Mouse (Mus musculus) forelimb bud, embryonic 11.5 days (tissue): ENCODE results near the gene Napb.

Source experiments
- DNase-seq: peaks from one replicate; pipeline ENCODE4 v3.0.0-alpha.2; 2012; ENCODE audit warnings: low read depth, low spot score

Gene Napb

DNA sequence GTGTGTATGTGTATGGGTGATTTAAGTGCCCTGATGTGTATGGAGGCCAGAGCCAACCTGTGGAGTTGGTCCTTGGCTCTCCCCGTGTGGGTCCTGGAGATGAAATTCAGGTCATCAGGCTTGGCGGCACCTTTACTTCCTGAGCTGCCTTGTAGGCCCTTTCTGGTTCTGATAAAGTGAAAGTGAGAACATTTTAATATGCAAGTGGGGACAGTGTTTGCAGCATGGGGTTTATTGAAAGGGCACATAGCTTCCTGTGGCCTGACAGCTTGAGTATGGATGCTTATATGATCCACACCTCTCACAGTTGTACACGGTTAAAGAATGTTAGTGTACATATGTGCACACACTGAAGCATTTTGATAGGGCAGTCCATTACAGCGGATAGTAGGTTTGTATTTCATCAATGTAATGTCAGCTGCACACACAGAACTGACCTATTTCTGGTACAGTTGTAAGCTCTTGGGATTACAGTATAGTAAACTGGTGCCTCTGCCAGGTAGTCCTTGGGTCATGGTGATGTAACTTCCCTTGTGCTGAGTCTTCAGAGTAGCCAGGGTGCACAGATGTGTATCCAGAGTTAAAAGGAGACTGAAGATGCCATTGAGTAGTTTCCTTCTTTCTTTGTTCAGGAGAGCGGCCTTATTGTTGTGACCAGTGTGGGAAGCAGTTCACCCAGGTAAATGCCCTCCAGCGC is 42.7 kb downstream of the Napb start:
- no peak for DNase-seq

DNA sequence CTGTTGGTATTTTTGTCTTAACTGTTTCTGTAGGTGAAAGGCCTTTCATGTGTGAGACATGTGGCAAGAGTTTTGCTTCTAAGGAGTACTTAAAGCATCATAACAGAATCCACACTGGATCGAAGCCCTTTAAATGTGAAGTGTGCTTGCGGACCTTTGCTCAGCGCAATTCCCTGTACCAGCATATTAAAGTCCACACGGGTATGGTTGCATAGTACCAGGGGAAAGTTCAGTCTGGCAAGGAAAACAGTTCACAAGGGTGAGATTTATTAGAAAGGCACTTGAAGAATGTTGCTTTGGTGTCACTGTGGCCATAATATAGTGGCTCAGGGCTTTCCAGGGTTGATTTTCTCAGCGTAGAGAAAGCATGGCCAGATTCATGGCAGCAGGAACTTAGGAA is 44.3 kb downstream of the Napb start:
- DNase-seq: no peak

DNA sequence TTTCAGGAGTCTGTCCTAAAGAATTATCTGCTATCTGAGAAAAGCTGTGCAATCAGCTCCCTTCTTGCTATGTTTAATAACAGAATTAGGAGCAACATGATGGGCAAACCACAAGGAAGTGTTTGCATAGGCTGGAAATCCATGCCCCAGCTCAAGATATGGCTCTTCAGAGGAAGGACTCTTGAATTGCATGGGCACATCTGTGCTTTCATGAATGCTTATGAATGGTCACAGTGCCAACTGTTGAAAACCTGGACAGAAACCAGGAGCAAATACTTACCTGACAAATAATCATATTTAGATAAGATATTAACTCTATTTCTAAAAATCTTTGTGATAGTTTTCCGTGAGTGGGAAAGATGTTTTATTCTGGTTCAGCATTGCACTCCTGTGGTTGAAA is 45.4 kb downstream of the Napb start:
- no peak for DNase-seq

DNA sequence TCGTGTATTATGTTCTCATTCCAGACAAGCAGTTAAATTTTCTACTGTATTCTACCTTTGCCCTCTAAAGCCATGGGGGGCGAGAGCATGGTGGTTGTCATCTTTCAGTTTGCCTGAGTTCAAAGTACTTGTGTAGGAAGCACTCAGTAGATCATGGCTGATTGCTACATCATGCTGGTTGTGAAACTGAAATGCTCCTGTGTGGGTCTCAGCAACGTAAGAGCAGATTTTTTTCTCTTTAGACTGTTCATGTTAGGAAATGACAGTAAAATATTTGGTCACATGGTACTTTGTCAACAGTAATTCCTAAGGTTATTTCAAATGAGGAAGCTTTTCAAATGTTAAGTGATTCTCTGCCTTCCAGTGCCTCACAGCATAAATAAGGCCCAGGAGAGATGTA is 46.6 kb downstream of the Napb start:
- no peak for DNase-seq

DNA sequence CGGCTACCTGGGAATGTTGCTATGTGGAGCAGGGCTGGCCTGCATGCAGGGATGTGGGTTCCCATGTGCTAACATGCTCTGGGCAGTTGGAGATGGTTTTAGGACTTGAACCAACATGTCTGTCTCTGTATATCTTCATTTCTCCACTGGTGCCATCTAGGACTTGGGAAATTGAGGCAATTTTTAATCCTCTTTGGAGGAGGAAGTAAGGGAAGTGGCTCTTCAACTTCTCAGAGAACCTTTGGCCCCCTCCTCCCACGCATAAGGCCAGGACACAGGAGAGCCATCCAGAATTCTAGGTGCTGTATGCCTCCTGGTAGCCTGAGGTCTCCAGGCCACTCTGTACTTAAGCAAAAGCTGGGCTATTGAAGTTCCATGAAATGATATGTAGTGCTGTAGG is 47.3 kb downstream of the Napb start:
- DNase-seq: no peak

DNA sequence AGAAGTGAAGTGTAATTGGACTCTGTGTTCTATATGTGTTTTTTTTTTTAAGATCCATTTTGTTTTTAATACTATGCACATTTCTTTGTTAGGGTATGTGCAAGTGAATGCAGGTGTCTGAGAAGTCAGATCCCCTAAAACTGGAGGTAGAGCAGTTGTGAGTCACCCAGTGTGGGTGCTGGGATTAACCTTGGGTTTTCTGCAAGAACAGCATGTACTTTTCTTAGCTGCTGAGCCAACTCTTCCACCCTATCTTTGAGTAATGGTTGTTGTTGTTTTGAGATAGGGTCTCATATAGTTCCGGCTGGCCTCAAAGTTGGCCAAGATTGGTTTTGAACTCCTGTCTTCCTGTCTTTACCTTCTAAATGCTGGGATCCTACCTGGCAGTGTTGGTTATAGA is 49.2 kb downstream of the Napb start:
- DNase-seq: no peak

DNA sequence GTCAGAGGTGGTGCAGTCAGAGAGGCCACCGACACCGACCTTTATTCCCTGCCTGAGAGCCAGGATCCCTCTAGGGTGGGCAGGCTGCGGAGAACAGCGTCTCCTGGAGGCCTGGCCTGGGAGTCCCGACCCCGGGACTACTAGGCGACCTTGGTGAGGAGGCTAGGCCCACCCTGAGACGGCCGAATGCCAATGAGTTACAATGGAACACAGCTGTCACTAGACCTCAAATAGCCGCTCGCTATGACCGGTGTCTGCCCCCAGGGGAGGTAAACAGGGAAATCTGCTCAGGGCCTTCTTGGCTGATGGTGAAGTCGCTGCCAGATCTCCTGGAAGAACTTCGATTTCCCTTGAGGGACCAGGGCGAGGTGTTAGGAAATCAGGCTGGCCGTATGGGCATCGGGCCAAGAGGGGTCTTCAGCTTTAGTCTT is 50.8 kb downstream of the Napb start:
- peak; percentile 45 for DNase-seq

DNA sequence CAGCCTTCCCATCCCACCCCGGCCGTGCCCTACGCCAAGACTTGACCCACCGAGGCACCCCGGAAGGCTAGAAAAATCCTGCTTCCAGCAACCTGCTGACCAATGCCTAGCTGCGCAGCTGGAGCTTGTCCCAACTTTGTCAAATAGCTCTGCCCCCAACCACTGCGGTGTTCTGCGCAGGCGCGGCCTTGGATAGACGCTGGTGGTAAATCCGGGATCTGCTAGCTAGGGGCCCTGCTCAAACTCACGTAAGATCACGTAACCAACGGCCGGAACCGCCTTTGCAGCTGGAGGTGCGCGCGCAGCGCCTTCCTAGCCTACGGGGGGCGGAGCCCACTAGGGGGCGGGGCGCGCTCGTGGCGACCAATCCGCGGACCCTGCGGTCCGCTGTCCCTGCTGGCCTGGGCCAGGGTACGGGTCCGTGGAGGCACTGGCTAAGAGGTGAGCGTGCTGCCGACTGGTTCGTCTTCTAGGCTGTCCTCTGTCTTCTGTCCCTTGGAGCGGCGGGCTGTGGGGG is 51.4 kb downstream of the Napb start, which contains the start of gene Gzf1:
Gene Gzf1 (plus strand): TSS at position 249 of the 517 bp plus-strand sequence.
- peak; percentile 99 for DNase-seq

DNA sequence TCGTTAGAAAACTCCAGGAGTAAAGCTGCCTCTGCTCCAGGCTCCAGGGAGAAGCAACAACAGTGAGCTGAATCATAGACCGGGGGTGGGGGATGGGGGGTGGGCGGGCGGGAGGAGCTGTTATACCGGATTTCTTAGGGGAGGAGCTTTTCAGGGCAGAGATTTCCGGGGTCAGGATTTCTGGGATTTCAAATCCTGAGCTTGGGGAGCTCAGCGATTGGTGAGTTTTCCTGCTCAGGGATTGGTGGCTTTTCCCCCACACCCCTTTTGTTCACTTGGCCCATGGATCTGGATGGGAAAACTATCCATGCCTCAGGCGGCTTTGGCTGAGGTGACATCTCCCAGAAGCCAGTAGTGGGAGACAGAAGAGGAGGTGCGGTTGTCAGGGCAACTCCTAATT is 52.9 kb downstream of the Napb start:
- DNase-seq: peak; percentile 81

DNA sequence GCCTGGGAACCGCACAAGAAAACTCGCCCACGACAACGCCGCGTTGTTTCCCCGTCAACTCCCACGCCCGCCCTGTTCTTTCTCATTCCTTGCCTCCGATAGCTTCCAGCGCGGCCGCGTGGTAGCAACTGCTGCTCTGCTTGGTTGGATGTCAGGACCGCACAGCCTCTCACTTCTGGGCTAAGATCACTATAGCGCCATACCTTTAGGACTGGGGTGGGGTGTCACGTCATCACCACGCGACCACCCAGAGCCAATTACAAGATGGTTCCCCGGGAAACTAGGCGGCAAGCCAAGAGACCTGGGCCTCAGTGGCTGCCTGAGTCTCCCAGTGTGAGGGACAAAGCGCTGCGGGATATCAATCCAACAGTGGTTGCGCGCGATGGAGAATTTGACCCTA is 54.5 kb downstream of the Napb start:
- DNase-seq: peak; percentile 84

DNA sequence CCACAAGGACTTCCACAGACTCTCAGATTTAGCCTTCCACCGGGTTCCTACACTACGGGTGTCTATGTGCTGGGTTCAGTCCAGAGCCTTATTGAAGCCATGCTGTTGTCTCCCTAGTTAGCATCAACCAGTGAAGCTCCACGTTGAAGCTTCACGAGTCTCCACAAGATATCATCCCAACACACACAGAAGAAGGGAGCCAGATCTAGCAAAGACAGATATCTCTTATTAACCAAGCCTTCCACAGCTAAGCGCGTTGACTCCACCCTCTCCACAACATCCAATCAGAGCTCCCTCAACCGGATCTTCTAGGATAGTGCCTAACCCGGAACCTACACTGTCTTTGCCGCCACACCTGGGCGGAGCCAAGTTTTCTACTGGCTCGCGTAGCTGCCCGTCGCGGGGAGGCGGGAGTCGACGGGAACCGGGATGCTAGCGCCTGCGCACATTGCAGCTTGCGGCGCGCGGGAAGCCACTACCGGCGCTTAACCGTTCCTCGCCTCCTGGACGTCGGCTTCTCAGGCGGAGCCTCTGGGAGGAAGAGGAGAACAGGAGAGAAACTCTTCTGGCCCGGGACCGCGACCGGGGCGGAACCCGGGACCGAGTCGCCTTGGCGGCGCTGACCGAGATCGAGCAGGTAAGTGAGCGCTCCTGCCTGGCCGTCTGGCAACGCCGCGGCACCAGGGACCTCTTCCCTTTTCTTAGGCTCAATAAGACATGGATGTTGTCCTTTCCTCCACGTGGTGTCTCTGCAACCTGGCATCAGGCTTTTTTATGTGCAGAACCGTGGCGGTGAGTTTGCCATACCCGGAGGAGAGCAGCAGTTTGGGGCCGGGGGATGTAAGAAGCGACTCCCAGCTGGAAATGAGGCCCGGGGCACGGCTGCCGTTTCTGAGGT is 59.8 kb downstream of the Napb start, which contains the start of gene Nxt1:
Gene Nxt1 (plus strand): TSS at position 403 of the 898 bp plus-strand sequence.
- peak; percentile 96 for DNase-seq

DNA sequence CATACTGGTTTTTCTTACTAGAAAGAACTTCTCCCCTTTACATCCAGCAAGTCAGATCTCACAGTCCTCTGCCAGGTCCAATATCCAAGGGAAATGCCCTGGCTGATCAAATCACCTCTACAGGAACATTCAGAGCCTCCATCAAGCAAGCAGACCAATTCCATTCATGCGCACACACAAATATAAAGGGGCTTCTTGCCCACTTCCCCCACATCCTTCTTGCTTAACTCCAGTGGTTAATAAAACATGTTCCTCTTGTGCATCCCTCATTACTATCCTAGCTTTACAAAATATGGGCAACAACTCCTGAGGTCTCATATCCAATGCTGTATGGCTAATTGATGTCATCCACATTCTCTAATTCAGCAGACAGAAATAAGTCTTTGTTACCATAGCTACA is 68.8 kb downstream of the Napb start:
- DNase-seq: no peak

DNA sequence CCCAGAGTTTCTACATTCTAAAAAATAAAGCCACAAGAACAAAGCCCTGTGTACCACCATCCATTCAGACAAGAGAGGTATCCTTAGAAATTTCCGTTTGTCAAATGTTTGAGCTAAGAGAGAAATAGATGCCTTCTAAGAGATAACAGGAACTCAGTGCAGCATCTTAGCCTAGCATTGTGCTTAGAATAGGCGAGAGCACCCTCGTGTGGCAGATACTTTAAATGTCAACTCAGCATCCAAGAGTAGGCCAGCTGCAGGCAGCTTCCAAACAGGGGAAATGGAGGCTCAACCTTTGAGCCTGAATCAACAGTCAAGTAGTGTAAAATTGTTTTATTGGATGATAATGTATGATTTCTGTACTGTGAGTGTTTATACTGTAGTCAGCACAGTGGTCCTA is 77.3 kb downstream of the Napb start:
- peak; percentile 32 for DNase-seq

DNA sequence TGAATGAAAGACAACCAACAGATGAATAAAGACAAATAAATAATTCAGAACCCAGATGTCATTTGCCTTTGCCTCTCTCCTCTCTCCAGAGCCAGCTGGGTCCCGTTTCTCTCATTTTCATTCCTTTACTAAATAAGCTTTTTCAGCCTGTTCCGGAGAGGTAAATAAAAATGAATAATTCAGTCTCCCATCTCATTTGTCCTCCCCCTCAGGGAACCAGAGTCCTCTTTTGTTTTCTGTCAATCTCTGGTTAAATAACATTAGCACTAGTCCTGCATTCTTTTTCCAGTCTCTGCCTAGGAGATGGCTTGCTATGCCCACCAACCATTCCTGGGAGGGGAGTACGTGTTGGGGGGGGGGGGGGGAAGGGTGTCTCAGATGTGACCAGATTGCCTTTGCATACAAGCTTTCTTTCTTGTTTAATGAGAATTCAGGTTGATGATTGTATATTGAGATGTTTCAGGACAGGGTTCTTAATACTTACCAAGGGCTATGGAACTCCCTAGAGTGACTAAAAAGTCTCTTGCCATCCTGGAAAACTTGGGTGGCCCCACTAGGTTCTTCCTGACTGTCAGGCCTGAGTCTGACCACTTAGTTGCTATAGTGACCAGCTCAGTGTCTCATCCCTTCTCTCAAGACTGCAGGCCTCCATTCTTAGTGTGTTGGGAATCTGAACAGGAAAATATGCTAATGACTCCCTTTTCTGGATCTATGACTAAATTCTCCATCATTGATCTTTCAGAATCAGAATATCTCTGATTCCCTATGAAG is 81.5 kb downstream of the Napb start:
- no peak for DNase-seq

DNA sequence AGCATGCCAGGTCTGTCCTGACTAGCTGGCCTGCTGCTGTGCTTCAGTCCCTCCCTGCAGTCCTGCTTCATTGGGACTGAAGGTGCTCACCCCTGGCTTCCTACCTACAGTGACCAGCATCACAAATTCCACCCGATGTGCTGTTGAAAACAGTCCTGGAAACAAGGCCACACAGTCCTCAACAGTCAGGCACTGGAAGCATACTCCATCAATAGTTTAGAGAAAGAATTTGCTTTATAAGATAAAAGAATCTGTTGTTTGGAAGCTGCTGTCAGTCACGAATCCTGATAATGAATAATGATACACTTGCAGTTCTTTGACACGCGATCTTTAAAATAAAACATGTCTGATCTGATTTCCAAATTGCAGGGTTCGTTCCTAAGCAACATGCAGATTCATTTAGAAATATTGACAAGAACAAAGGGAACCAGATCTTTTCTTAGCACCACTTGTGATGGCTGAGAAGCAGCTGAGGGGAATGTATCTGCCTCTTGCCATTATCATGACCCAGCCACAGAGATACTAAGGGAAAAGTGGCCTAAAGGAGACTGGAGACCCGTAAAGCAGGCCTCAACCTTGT is 87.8 kb downstream of the Napb start:
- no peak for DNase-seq
